Mouse (Mus musculus) layer of hippocampus, postnatal 14 days (tissue): Measurements from ENCODE around the gene Pank2. TPM values are rescaled to one million over a fixed set of nuclear protein-coding genes. Genes with fewer than 3 reads are reported as not detected.
A peak's percentile ranks its signal among the peaks of the same experiment; 100 is the strongest.
"Not testable (repeated sequence)": the region's sequence is repeated elsewhere in the genome, so short reads cannot be mapped to it uniquely, and the experiment has no call there.

Experiments used
- DNase-seq, 2 experiments: peaks; one replicate each; pipeline ENCODE4 v3.0.0; 2021 to 2022; ENCODE audit warnings: low spot score in 2 of 2, mixed read lengths in 1 of 2
- total RNA-seq, 2 experiments: library from RNA; stranded (reverse); gene quantifications; 2 replicates each; pipeline ENCODE4 v1.2.3; 2021

Pank2 gene
- total RNA-seq, 2 experiments from 2014 or later = 58.3 to 60.1 TPM

GRCm38 (mm10) chr2:131258693-131259092 lies 3.6 kb upstream of the Pank2 start:
- DNase-seq = no peak

DNA sequence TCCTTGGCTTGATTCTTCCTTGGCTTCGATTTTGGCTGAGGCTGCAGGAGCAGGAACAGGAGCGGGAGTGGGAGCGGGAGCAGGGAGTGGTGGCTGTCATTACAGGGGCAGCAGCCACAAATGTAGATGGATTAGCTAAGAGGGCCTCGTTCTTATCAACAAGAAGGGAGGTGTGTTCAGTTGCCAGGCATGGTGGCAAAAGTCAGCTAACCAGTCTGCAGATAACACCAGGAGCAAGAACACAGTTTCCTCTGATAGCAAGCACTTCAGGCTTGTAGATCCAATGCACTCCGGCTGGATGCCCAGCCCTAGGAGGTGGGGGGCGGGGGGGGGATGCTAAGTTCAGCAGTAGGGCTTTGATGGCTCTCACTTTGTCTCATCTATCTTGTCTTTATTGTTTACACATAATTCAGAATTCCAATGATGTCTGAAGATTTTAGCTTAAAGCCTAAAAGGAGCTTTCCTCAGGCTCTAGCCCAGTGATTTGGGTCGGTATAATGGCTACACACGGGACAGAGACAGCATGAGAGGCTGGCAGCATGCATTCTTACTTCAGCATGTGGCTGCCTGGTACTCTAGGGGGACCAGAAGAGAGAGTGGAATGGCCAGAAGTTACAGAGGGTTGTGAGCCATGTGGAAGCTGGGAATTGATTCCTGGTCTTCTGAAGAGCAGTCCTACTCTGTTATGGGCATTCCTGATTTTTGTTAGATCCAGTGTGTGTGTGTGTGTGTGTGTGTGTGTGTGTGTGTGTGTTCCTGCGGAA lies 1.6 kb upstream of the Pank2 start:
- no peak for DNase-seq

GRCm38 (mm10) chr2:131261481-131262212 lies 648 bp upstream of the Pank2 start:
- DNase-seq = no peak

DNA sequence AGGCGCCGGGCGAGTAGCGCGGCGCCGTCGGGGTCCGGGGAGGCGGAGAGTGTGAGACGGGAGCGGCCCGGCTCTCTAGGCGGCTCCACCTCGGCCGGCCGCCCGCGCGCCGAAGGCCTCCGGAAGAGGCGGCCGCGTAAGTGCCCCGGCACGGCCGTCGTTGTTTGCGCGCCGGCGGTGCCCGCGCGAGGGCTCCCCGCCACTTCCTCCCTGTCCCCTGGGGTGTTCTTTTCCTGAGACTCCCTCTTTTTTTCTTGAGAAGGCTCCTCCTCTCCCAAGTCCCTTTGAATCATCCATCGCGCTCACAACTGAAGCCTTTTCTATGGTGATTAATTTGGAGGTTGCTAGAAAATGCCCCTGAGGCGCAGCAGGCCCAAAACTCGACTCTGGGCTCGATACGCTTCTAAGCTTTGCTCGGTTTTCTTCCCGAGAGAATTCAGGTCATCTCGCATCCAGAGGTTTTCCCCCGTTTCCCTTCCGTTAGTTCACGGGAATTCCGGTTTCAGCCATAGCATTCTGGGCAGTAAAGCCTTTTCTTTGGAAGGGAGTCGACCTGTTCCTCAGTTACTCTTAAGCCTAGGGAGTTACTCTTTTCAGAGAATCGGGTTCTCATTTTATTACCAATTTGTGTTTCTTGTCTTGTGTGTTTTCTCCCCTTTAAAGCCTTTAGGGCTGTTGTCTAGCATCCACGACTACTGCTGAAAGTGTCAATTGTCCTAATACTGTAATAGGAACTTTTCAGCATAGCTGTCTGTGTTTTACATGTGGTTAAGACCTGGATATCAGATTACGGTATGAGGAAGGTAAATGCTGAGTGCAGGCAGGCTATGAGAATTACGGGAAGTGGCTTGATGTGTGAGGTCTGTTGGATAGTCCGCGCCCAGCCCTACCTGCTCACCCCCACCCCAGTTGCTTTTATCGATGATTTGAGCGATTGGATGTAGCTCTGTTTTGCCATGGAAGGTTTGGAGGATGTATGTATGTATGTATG lies 680 bp downstream of the Pank2 start:
- DNase-seq = no peak

DNA sequence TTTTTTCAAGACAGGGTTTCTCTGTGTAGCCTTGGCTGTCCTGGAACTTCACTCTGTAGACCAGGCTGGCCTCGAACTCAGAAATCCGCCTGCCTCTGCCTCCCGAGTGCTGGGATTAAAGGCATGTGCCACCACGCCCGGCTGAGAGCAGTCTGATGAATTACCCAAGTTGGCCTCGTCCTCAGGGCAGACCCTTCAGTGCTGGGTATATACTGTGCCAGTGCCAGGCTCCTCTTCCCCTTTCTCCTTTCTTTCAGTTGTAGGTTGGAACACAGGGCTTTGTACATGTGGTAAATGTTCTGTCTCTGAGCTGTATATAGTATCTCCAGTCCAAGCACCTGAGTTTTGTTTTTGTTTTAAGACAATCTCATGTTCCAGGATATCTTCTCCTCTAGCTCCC lies 1.7 kb downstream of the Pank2 start:
- no peak for DNase-seq

DNA sequence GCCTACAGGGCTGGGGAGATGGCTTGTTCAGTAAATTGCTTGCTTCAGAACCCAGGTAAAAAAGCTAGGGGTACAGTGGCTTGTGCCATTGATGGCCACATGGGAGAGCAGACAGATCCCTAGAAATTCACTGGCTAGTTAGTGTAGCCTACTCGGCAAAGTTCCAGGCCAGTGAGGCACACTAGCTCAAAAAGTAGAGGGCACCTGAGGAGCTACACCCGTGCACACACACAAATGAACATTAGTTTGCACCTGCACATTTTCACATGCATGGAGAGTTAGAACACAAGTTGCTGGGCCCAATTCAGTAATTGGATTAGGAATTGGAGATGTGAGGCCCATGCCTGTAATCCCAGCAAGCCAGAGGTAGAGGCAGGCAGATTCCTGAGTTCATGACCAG lies 2.8 kb downstream of the Pank2 start:
- no peak for DNase-seq

- peak in 1 of 2 experiments; percentile 37 for DNase-seq
Observed at GRCm38 (mm10) chr2:131275493-131275892, 13.2 kb downstream of the Pank2 start.

DNA sequence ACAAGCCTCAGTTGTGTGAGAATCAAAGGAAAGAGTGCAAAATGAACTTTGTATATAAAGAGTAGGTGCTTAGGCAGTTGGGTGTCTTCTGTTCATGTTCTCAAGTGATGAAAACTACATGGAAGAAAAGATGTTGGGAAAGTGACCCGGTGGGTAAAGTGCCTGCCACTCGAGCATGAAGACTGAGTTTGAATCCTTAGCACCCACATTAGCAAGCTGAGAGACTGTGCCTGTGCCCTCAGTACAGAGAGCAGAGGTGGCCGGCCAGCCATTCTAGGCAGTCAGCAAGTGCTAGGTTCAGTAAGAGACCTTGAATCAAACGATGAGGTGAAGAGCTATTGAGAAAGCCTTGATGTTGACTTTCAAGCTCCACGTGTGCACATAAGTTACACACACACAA lies 14.4 kb downstream of the Pank2 start:
- no peak for DNase-seq

- DNase-seq = no peak
Observed at GRCm38 (mm10) chr2:131281596-131281995, 19.3 kb downstream of the Pank2 start.

DNA sequence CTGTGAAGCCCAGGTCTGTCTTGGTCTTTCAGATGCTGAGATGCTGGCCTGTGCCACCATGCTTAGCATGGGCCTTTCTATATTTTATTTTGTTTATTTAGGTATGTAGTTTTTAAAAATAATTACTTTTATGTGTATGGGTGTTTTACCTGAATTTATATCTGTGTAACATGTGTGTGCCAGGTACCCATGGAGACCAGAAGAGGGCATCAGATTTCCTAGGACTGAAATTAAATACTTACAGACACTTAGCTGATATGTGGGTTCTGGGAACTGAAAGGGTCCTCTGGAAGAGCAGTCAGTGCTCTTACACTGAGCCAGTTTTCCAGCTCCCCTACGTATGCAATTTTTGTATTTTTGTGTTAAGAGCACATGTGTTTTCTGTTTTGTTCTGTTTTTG lies 24.0 kb downstream of the Pank2 start:
- DNase-seq = no peak

GRCm38 (mm10) chr2:131290669-131291068 lies 28.4 kb downstream of the Pank2 start:
- DNase-seq = no peak

GRCm38 (mm10) chr2:131296746-131297261 lies 34.5 kb downstream of the Pank2 start:
- DNase-seq = peak; percentile 25 to 72

GRCm38 (mm10) chr2:131298674-131299073 lies 36.4 kb downstream of the Pank2 start:
- DNase-seq = not testable (repeated sequence)

DNA sequence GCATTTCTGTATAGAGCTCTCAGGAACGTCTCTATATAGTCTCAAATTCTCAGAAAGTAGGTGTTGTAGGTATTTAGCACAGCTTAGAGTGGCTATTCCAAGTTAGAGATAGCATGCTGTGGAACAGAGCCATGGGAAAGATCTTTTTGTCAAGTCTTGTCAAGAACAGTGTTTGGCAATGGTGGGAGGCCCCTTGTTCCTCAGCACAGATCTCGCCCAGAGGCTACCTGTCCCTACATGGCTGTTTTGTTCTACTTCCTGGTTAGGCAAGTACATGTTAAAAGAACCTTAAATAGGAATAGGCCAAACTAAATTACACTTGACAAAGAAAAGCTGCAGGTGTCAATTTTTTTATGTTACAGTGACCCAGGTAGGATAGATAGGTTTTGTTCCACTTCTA lies 38.2 kb downstream of the Pank2 start:
- no peak for DNase-seq

- peak in 1 of 2 experiments; percentile 43 for DNase-seq
Observed at GRCm38 (mm10) chr2:131301635-131302034, 39.3 kb downstream of the Pank2 start.

DNA sequence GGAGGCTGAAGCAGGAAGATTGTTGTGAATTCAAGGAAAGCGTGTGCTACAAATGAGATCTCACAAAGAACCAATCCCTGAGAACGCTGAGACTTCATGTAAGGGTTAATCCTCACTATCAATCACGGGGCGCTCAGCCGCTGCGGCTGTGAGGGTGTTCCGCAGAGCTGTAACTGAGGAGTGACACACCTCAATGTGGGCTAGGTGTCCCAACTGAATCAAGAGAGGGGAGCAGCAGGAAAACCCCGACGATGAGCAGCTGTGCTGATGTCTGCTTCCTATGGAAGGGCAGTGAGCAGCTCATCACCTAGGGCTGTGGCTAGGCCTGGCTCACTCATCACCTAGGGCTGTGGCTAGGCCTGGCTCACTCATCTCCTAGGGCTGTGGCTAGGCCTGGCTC lies 42.2 kb downstream of the Pank2 start:
- DNase-seq = no peak

GRCm38 (mm10) chr2:131305226-131305625 lies 42.9 kb downstream of the Pank2 start:
- peak in 1 of 2 experiments; percentile 40 for DNase-seq

DNA sequence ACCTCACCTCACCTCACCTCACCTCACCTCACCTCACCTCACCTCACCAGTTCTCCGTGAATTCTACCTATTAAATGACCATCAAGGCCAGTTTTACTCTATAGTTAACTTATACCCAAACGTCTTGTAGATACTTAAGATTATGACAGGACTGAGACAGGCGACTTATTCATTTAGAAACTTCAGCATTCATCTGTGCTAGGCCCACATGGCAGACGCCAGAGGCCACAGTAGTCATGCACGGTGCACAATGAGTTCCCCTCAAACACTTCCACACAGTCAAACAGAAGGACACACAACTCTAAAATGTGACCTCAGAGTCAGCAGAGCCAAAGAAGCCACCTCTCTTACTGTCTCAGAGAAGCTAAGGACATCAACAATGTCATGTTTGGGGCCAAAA lies 45.1 kb downstream of the Pank2 start:
- no peak for DNase-seq

- DNase-seq = no peak
Observed at GRCm38 (mm10) chr2:131307822-131308221, 45.5 kb downstream of the Pank2 start.

- no peak for DNase-seq
Observed at GRCm38 (mm10) chr2:131309296-131309695, 47.0 kb downstream of the Pank2 start.

- no peak for DNase-seq
Observed at GRCm38 (mm10) chr2:131316167-131316566, 53.9 kb downstream of the Pank2 start.
